Mouse (Mus musculus) brain, embryonic 14.5 days (tissue): ENCODE data around the gene Sec62.

Experiments used
- CTCF ChIP-seq: fragments of 200-500 bp; IDR thresholded peaks from 2 replicates; pipeline ENCODE4 v1.5.1; 2012; ENCODE audit warnings: inconsistent platforms, mild to moderate bottlenecking, moderate library complexity, borderline replicate concordance; ENCODE audit not compliant: insufficient read depth, insufficient read length; ENCODE audit errors: extremely low read depth
- POLR2A ChIP-seq: fragments of 200-500 bp; IDR thresholded peaks from 2 replicates; pipeline ENCODE4 v1.6.1; 2012; ENCODE audit warnings: mild to moderate bottlenecking, inconsistent platforms, borderline replicate concordance; ENCODE audit not compliant: poor library complexity, insufficient read depth, insufficient read length, severe bottlenecking; ENCODE audit errors: extremely low read depth

DNA sequence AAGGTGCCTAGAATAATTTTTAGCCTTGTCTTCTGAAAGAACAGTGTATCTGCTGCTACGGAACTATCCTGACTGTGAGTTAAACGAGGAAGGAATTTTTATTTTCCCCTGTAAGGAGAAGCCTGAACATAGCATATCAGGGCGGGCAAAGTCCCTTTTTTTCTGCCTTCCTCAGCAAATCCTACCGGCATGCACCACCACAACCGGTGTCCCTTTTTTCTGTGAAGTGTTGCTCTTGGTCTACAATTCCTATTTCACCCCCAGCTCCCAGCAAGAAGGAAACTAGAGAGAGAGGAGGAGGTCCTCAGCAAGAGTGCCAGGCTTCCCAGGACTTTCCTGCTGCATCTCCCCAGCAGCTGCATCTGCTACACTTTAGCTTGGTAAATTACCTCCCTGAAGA, 60.9 kb downstream of the Sec62 start:
- TF ChIP-seq POLR2A (no peak), CTCF (no peak)
